Mouse (Mus musculus): ENCODE results near the gene Zbtb41. TPM values are rescaled to one million over a fixed set of nuclear protein-coding genes. Genes with fewer than 3 reads are reported as not detected.
A peak's percentile ranks its signal among the peaks of the same experiment; 100 is the strongest.
"Not testable (repeated sequence)": the region's sequence is repeated elsewhere in the genome, so short reads cannot be mapped to it uniquely, and the experiment has no call there.

The Zbtb41 gene
- polyA plus RNA-seq, 1 experiment from 2014 or later: 9.9 TPM

GRCm38 (mm10) chr1:139412365-139412764, 9.7 kb upstream of the Zbtb41 start:
- H3K4me1 ChIP-seq (ENCODE audit: insufficient read depth, low read length); H3K4me3 ChIP-seq (ENCODE audit: low read length); H3K9me3 ChIP-seq (ENCODE audit: low read length); H3K36me3 ChIP-seq (ENCODE audit: insufficient read depth, low read length); H3K27me3 ChIP-seq (ENCODE audit: insufficient read depth, low read length); H3K4me2 ChIP-seq (replicated peaks; ENCODE audit: low read depth, low read length); ATAC-seq (ENCODE audit: low FRiP score, low TSS enrichment); H3K9ac ChIP-seq (replicated peaks; ENCODE audit: low read length); H3K27ac ChIP-seq (ENCODE audit: low read length): not testable (repeated sequence)
- WGBS: 91% methylated on average over 2 of the region's 2 CpGs

- Histone ChIP-seq H3K4me3 (ENCODE audit: low read length) (no peak overlapping the region), H3K27ac (ENCODE audit: low read length) (no peak overlapping the region), H3K4me1 (ENCODE audit: insufficient read depth, low read length) (no peaks in the 10 kb centered on the region), H3K9me3 (ENCODE audit: low read length) (peaks cover 5% of the 10 kb centered on the region), H3K36me3 (ENCODE audit: insufficient read depth, low read length) (no peaks in the 10 kb centered on the region), H3K4me2 (replicated peaks; ENCODE audit: low read depth, low read length) (no peak overlapping the region), H3K9ac (replicated peaks; ENCODE audit: low read length) (no peak overlapping the region), H3K27me3 (ENCODE audit: insufficient read depth, low read length) (no peaks in the 10 kb centered on the region)
- ATAC-seq (ENCODE audit: low FRiP score, low TSS enrichment): no peak
- WGBS: 82% methylated on average over 3 of the region's 3 CpGs
Observed at GRCm38 (mm10) chr1:139413465-139413864, 8.6 kb upstream of the Zbtb41 start.

- Histone ChIP-seq H3K9ac (replicated peaks; ENCODE audit: low read length) (peak overlapping the region; percentile 92), H3K4me3 (ENCODE audit: low read length) (peak overlapping the region; percentile 79), H3K27ac (ENCODE audit: low read length) (peak overlapping the region; percentile 78; the same call in 1 of the 2 replicates), H3K4me1 (ENCODE audit: insufficient read depth, low read length) (peaks cover 27% of the 10 kb centered on the region), H3K4me2 (replicated peaks; ENCODE audit: low read depth, low read length) (peak overlapping the region; percentile 70), H3K9me3 (ENCODE audit: low read length) (no peaks in the 10 kb centered on the region), H3K27me3 (ENCODE audit: insufficient read depth, low read length) (no peaks in the 10 kb centered on the region), H3K36me3 (ENCODE audit: insufficient read depth, low read length) (no peaks in the 10 kb centered on the region)
- ATAC-seq (ENCODE audit: low FRiP score, low TSS enrichment): peak; percentile 13; the same call in 1 of the 2 replicates
- 5% methylated on average over 8 of the region's 8 CpGs for WGBS
Observed at GRCm38 (mm10) chr1:139421521-139421874, 590 bp upstream of the Zbtb41 start.

- WGBS: 17% methylated on average over 10 of the region's 10 CpGs
- H3K27me3 ChIP-seq (ENCODE audit: insufficient read depth, low read length): no peaks in the 10 kb centered on the region
- H3K4me2 ChIP-seq (replicated peaks; ENCODE audit: low read depth, low read length): peak overlapping the region; percentile 70
- H3K9me3 ChIP-seq (ENCODE audit: low read length): no peaks in the 10 kb centered on the region
- H3K4me1 ChIP-seq (ENCODE audit: insufficient read depth, low read length): peaks cover 30% of the 10 kb centered on the region
- peak overlapping the region; percentile 92 for H3K9ac ChIP-seq (replicated peaks; ENCODE audit: low read length)
- no peak overlapping the region; the same call in 1 of the 2 replicates for H3K27ac ChIP-seq (ENCODE audit: low read length)
- H3K36me3 ChIP-seq (ENCODE audit: insufficient read depth, low read length): 0 out of 2 replicates have a peak, but pooled peaks cover 2% of the 10 kb centered on the region
- no peak for ATAC-seq (ENCODE audit: low FRiP score, low TSS enrichment)
- H3K4me3 ChIP-seq (ENCODE audit: low read length): peak overlapping the region; percentile 79
Observed at GRCm38 (mm10) chr1:139422941-139423340, 853 bp downstream of the Zbtb41 start.

GRCm38 (mm10) chr1:139423931-139424330, 1.8 kb downstream of the Zbtb41 start:
- Histone ChIP-seq H3K4me3 (ENCODE audit: low read length) (peak overlapping the region; percentile 79), H3K27me3 (ENCODE audit: insufficient read depth, low read length) (no peaks in the 10 kb centered on the region), H3K9ac (replicated peaks; ENCODE audit: low read length) (peak overlapping the region; percentile 9; the same call in 1 of the 2 replicates), H3K9me3 (ENCODE audit: low read length) (no peaks in the 10 kb centered on the region), H3K36me3 (ENCODE audit: insufficient read depth, low read length) (peaks cover 3% of the 10 kb centered on the region; the same call in 1 of the 2 replicates), H3K4me2 (replicated peaks; ENCODE audit: low read depth, low read length) (peak overlapping the region; percentile 70), H3K4me1 (ENCODE audit: insufficient read depth, low read length) (peaks cover 30% of the 10 kb centered on the region), H3K27ac (ENCODE audit: low read length) (no peak overlapping the region)
- WGBS: 55% methylated on average over 10 of the region's 10 CpGs
- ATAC-seq (ENCODE audit: low FRiP score, low TSS enrichment): no peak

- Histone ChIP-seq H3K4me3 (ENCODE audit: low read length) (peak overlapping the region; percentile 14), H3K27me3 (ENCODE audit: insufficient read depth, low read length) (no peaks in the 10 kb centered on the region), H3K9me3 (ENCODE audit: low read length) (no peaks in the 10 kb centered on the region), H3K4me2 (replicated peaks; ENCODE audit: low read depth, low read length) (peak overlapping the region; percentile 28), H3K36me3 (ENCODE audit: insufficient read depth, low read length) (peaks cover 9% of the 10 kb centered on the region), H3K4me1 (ENCODE audit: insufficient read depth, low read length) (peaks cover 30% of the 10 kb centered on the region), H3K27ac (ENCODE audit: low read length) (no peak overlapping the region), H3K9ac (replicated peaks; ENCODE audit: low read length) (0 out of 2 replicates have a peak overlapping the region, but pooled peaks have one; percentile 0)
- ATAC-seq (ENCODE audit: low FRiP score, low TSS enrichment): no peak
- WGBS: 30% methylated on average over 3 of the region's 3 CpGs
Observed at GRCm38 (mm10) chr1:139425006-139425405, 2.9 kb downstream of the Zbtb41 start.

GRCm38 (mm10) chr1:139438373-139438772, 16.3 kb downstream of the Zbtb41 start:
- Histone ChIP-seq H3K4me1 (ENCODE audit: insufficient read depth, low read length) (no peaks in the 10 kb centered on the region), H3K36me3 (ENCODE audit: insufficient read depth, low read length) (peaks cover 32% of the 10 kb centered on the region), H3K27me3 (ENCODE audit: insufficient read depth, low read length) (no peaks in the 10 kb centered on the region), H3K27ac (ENCODE audit: low read length) (no peak overlapping the region), H3K4me3 (ENCODE audit: low read length) (no peak overlapping the region), H3K9ac (replicated peaks; ENCODE audit: low read length) (no peak overlapping the region), H3K4me2 (replicated peaks; ENCODE audit: low read depth, low read length) (no peak overlapping the region), H3K9me3 (ENCODE audit: low read length) (no peaks in the 10 kb centered on the region)
- no peak; the same call in 1 of the 2 replicates for ATAC-seq (ENCODE audit: low FRiP score, low TSS enrichment)

- not testable (repeated sequence) for H3K4me3 ChIP-seq (ENCODE audit: low read length); H3K9me3 ChIP-seq (ENCODE audit: low read length); H3K27ac ChIP-seq (ENCODE audit: low read length); H3K9ac ChIP-seq (replicated peaks; ENCODE audit: low read length); ATAC-seq (ENCODE audit: low FRiP score, low TSS enrichment); H3K4me1 ChIP-seq (ENCODE audit: insufficient read depth, low read length); H3K27me3 ChIP-seq (ENCODE audit: insufficient read depth, low read length); H3K4me2 ChIP-seq (replicated peaks; ENCODE audit: low read depth, low read length)
- 88% methylated on average over 9 of the region's 9 CpGs for WGBS
- peaks cover 17% of the 10 kb centered on the region; the same call in 1 of the 2 replicates for H3K36me3 ChIP-seq (ENCODE audit: insufficient read depth, low read length)
Observed at GRCm38 (mm10) chr1:139443103-139443502, 21.0 kb downstream of the Zbtb41 start.

- no peaks in the 10 kb centered on the region for H3K9me3 ChIP-seq (ENCODE audit: low read length)
- peak within 1 kb of the TSS; percentile 53 for H3K27ac ChIP-seq (ENCODE audit: low read length)
- H3K4me2 ChIP-seq (replicated peaks; ENCODE audit: low read depth, low read length): peak within 1 kb of the TSS; percentile 77
- peaks cover 17% of the 10 kb centered on the region for H3K36me3 ChIP-seq (ENCODE audit: insufficient read depth, low read length)
- peak within 1 kb of the TSS; percentile 85 for H3K4me3 ChIP-seq (ENCODE audit: low read length)
- H3K4me1 ChIP-seq (ENCODE audit: insufficient read depth, low read length): peaks cover 16% of the 10 kb centered on the region
- peak within 1 kb of the TSS; percentile 72 for H3K9ac ChIP-seq (replicated peaks; ENCODE audit: low read length)
- under 1% methylated on average over 64 of the region's 65 CpGs for WGBS
- ATAC-seq (ENCODE audit: low FRiP score, low TSS enrichment): peak; percentile 99
- H3K27me3 ChIP-seq (ENCODE audit: insufficient read depth, low read length): no peaks in the 10 kb centered on the region
Observed at GRCm38 (mm10) chr1:139454340-139455225, 32.5 kb downstream of the Zbtb41 start, which contains the start of gene Aspm. Gene Aspm, plus strand, starts transcription at chr1:139454772.
